Mouse (Mus musculus) heart, postnatal 0 days (tissue): ENCODE measurements around the gene Cd180. TPM values are rescaled to one million over a fixed set of nuclear protein-coding genes. Genes with fewer than 3 reads are reported as not detected.
A peak's percentile ranks its signal among the peaks of the same experiment; 100 is the strongest.

ENCODE experiments used
- ATAC-seq: fragments of 200-750 bp; cut with Nextera tagmentation; 2 replicates; pipeline ENCODE4 v1.8.0; 2017; ENCODE audit warnings: low read depth, moderate number of reproducible peaks, moderate library complexity; ENCODE audit not compliant: insufficient read depth
- DNase-seq: peaks from one replicate; pipeline ENCODE4 v3.0.0-alpha.2; 2016; ENCODE audit warnings: low spot score
- H3K27ac ChIP-seq: fragments of 300-500 bp; sonication (generic); 2 replicates; pipeline ENCODE4 v1.5.1; 2014; ENCODE audit warnings: low read depth, mild to moderate bottlenecking
- H3K27me3 ChIP-seq: fragments of 300-500 bp; sonication (generic); 2 replicates; pipeline ENCODE4 v1.6.1; 2014; ENCODE audit warnings: low read length, mixed read lengths; ENCODE audit not compliant: control insufficient read depth, insufficient read depth
- H3K36me3 ChIP-seq: fragments of 300-500 bp; sonication (generic); replicated peaks from 2 replicates; pipeline ENCODE4 v1.6.1; 2014; ENCODE audit warnings: low read length, mixed read lengths; ENCODE audit not compliant: control insufficient read depth, insufficient read depth
- H3K4me1 ChIP-seq: fragments of 300-500 bp; sonication (generic); 2 replicates; pipeline ENCODE4 v1.6.1; 2014; ENCODE audit warnings: antibody characterized with exemption; ENCODE audit not compliant: control insufficient read depth, insufficient read depth
- H3K4me2 ChIP-seq: fragments of 300-500 bp; sonication (generic); 2 replicates; pipeline ENCODE4 v1.6.1; 2014; ENCODE audit warnings: low read depth, mild to moderate bottlenecking, low read length, moderate library complexity
- H3K4me3 ChIP-seq: fragments of 300-500 bp; sonication (generic); 2 replicates; pipeline ENCODE4 v1.5.1; 2014; ENCODE audit warnings: low read depth, low read length
- H3K9ac ChIP-seq: fragments of 300-500 bp; sonication (generic); replicated peaks from 2 replicates; pipeline ENCODE4 v1.6.1; 2014; ENCODE audit warnings: low read depth, low read length, mixed read lengths
- H3K9me3 ChIP-seq: fragments of 300-500 bp; sonication (generic); replicated peaks from 2 replicates; pipeline ENCODE4 v1.6.1; 2016; ENCODE audit warnings: low read length; ENCODE audit not compliant: control insufficient read depth
- CTCF ChIP-seq: IDR thresholded peaks from 2 replicates; pipeline ENCODE4 v1.5.1; 2016; ENCODE audit warnings: antibody characterized with exemption, control low read depth, low read depth
- EP300 ChIP-seq: IDR thresholded peaks from 2 replicates; pipeline ENCODE4 v1.6.1; 2016; ENCODE audit warnings: antibody characterized with exemption, low read depth
- WGBS: fragments of 180-500 bp; shearing (Covaris S2); extraction: QIAGEN DNeasy Blood & Tissue Kit; methylation state at CpG from one replicate; pipeline ENCODE4 v1.1.7; 2014; 5-methylcytosine and 5-hydroxymethylcytosine counted together
- polyA plus RNA-seq: library from polyadenylated mRNA; unstranded; fragments of >200 nt; fragmentation: Nextera tagmentation; extraction: Ambion mirVana; gene quantifications from 2 replicates; pipeline ENCODE4 v1.2.1, GENCODE M21; 2015
- total RNA-seq: library from RNA; depleted of rRNA; stranded (reverse); fragments of >200 nt; gene quantifications from 2 replicates; pipeline ENCODE4 v1.2.3, GENCODE M21; 2014; ENCODE audit warnings: low replicate concordance

The Cd180 gene
- total and polyA plus RNA-seq, 2 experiments from 2014 or later: 0.14 TPM; not detected in 1

DNA sequence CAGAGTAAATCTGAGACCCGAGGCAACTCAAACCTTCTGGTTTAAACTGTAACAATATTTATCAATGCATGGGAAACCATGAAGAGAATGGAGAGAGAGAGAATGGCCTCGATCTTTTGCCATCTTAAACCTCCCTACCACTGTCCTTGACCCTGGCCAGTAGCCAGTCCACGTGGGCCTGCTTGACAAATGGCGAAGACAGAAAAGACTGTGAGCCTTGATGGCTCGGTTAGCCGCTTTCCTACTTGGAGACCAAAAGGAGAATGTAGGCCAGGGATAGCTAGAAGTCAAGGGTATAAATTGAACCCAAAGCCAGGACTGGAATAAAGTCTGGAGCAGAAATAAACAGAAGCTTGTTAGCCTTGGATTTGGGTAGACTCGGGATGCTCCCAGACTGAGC lies 796 bp downstream of the Cd180 start:
- H3K27me3 ChIP-seq: no peaks in the 10 kb centered on the region
- no peak for DNase-seq
- H3K9me3 ChIP-seq: no peaks in the 10 kb centered on the region
- WGBS: 91% methylated on average over 7 of the region's 7 CpGs
- TF ChIP-seq EP300: no peak
- TF ChIP-seq CTCF: no peak
- H3K36me3 ChIP-seq: no peaks in the 10 kb centered on the region
- no peak overlapping the region for H3K27ac ChIP-seq
- no peak overlapping the region for H3K4me2 ChIP-seq
- H3K4me1 ChIP-seq: peaks cover 20% of the 10 kb centered on the region
- no peak for ATAC-seq
- no peak overlapping the region for H3K9ac ChIP-seq
- H3K4me3 ChIP-seq: no peak overlapping the region

DNA sequence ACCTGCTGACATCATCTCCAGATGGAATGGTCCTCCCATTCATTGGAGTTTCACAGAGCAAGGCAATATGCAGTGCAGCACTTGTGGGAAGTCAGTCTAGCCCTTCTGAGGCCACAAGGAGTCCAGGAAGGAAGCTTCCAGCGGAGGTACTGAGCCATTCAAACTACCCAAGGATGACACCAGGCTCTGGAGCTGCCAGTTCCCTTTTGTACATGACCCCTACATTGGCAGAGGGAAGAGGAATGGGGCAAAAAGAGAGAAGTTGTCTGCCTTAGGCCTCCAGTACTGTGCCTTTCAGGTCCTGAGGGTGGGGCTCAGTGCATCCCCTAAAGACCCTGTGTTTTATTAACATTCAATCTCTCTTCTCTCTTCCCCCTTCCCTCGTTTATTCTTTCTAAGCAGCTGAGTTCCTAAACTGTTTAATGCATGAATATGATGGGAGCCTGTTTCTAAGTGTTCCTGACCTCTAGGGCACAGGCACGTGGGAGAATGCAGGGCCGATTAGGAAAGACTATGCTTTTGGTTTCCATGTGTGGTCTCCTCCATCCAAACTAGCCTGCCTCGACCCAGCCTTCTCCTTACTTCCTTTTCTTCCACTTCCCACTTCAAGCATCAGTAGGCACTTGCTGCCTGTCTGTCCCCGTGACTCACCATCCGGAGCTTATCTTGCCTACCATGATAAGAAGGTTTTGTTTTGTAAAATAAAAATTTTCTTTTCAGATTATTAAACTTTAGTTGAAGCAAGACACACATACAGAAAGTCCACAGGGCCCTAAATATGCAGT lies 2.0 kb downstream of the Cd180 start:
- 54% methylated on average over 7 of the region's 7 CpGs for WGBS
- H3K9ac ChIP-seq: no peak overlapping the region
- ATAC-seq: no peak
- no peaks in the 10 kb centered on the region for H3K9me3 ChIP-seq
- no peak overlapping the region for H3K27ac ChIP-seq
- H3K4me1 ChIP-seq: peaks cover 20% of the 10 kb centered on the region
- H3K4me2 ChIP-seq: no peak overlapping the region
- no peaks in the 10 kb centered on the region for H3K27me3 ChIP-seq
- no peaks in the 10 kb centered on the region for H3K36me3 ChIP-seq
- no peak for DNase-seq
- H3K4me3 ChIP-seq: no peak overlapping the region
- TF ChIP-seq EP300: no peak
- TF ChIP-seq CTCF: no peak

DNA sequence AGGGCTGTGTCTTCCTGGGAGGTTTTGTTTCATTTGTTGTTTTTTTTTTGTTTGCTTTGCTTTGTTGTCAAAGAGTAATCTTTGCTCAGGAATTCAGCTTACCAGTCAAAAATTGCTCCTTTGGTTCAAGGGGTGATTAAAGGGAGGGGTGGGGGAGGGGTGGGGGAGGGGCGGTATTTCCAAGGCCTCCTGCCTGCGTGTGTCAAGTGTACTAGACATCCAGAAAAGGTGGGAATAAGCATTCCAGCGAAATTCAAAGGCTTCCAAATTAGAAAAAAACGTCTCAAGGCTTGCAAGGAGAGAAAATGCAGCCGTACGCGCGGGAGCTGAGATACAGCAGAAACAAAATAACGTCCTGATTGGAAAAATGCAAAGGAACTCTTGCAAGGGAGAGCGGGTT lies 5.0 kb downstream of the Cd180 start:
- DNase-seq (no peak), ATAC-seq (no peak)
- Histone ChIP-seq H3K4me3 (peak overlapping the region; percentile 31), H3K9ac (0 out of 2 replicates have a peak overlapping the region, but pooled peaks have one; percentile 14), H3K4me2 (peak overlapping the region; percentile 63), H3K27me3 (no peaks in the 10 kb centered on the region), H3K9me3 (no peaks in the 10 kb centered on the region), H3K4me1 (peaks cover 12% of the 10 kb centered on the region; the same call in 1 of the 2 replicates), H3K27ac (peak overlapping the region; percentile 75), H3K36me3 (no peaks in the 10 kb centered on the region)
- TF ChIP-seq CTCF: no peak
- TF ChIP-seq EP300: no peak
- WGBS: 13% methylated on average over 10 of the region's 10 CpGs

DNA sequence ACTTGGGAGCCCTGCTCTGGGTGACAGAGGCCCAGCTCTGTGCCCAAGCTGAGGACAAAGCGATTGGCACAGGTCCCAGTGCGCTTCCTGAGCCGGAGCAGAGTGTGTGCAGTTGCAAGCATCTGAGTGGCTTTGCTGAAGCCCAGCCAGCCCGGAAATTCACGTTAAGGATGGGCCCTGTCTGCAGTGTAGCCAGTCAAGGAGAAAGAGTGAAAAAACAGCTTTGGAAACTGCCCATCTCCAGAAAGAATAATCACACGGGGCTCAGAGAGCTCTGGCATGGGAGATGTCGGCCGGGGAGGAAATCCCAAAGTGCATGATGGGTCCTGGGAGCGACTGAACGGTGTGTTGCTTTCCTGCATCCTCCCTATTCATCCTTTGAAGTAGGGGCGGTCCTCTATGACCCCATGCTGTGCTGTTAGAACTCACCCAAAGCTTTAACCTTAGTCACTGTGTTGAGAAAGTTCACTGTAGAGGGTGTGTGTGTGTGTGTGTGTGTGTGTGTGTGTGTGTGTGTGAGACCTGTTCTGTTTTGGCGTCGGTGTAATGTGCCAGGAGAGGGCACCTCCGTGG lies 5.5 kb downstream of the Cd180 start:
- 0 out of 2 replicates have a peak overlapping the region, but pooled peaks have one; percentile 14 for H3K9ac ChIP-seq
- H3K27ac ChIP-seq: peak overlapping the region; percentile 75
- no peaks in the 10 kb centered on the region for H3K27me3 ChIP-seq
- no peaks in the 10 kb centered on the region for H3K9me3 ChIP-seq
- peak; percentile 94 for ATAC-seq
- peak overlapping the region; percentile 63 for H3K4me2 ChIP-seq
- H3K4me3 ChIP-seq: peak overlapping the region; percentile 31
- peak; percentile 70 for DNase-seq
- TF ChIP-seq CTCF (no peak), EP300 (0 out of 2 replicates have a peak, but pooled peaks have one; percentile 19)
- no peaks in the 10 kb centered on the region for H3K36me3 ChIP-seq
- WGBS: 26% methylated on average over 14 of the region's 14 CpGs
- 0 out of 2 replicates have a peak, but pooled peaks cover 8% of the 10 kb centered on the region for H3K4me1 ChIP-seq

DNA sequence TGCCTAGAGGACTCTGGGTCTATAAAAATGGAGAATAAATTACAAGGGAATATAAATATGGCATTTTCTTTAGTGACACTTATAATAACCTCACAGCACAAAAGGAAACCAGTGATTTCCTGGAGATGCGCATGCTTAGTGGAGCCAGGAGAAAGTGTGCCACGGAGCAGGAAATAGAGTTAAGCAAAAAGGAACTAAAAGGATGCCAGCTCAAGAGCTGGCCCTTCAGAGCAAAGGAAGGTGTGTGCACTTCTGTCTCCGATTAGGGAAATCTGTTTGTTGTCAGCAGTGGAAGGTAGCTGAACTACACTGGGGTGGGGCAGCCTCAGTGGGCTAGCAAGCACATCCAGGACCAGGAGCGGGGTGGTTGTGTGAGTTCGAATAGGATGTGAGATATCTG lies 6.8 kb downstream of the Cd180 start:
- no peak for ATAC-seq
- 76% methylated on average over 5 of the region's 5 CpGs for WGBS
- DNase-seq: no peak
- Histone ChIP-seq H3K4me3 (no peak overlapping the region), H3K4me1 (0 out of 2 replicates have a peak, but pooled peaks cover 8% of the 10 kb centered on the region), H3K27me3 (no peaks in the 10 kb centered on the region), H3K4me2 (no peak overlapping the region), H3K36me3 (no peaks in the 10 kb centered on the region), H3K9me3 (no peaks in the 10 kb centered on the region), H3K9ac (no peak overlapping the region), H3K27ac (no peak overlapping the region)
- no peak for TF ChIP-seq CTCF
- TF ChIP-seq EP300: no peak
